Mouse (Mus musculus): ENCODE measurements at regions not wholly inside any gene's neighbourhood (a gene's known extent, or its start where the extent isn't known, plus 50 kb on each side); places are given as distances from the start of the nearest gene placed in this dataset.

GRCm38 (mm10) chr9:92045472-92045905, 147.2 kb upstream of the Plscr5 start:
- DNase-seq (ENCODE audit: low read depth, low spot score) = no peak

GRCm38 (mm10) chr9:92044161-92044560, 148.6 kb upstream of the Plscr5 start:
- no peak for DNase-seq (ENCODE audit: low read depth, low spot score)

- no peak for DNase-seq (ENCODE audit: low read depth, low spot score)
Measured at GRCm38 (mm10) chr9:92016521-92016920, 176.2 kb upstream of the Plscr5 start.

- DNase-seq (ENCODE audit: low read depth, low spot score) = no peak
Measured at GRCm38 (mm10) chr9:92015923-92016322, 176.8 kb upstream of the Plscr5 start.

- peak; percentile 47 for DNase-seq (ENCODE audit: low read depth, low spot score)
Measured at GRCm38 (mm10) chr9:91988240-91988639, 204.5 kb upstream of the Plscr5 start.

GRCm38 (mm10) chr9:91981955-91982621, 210.6 kb upstream of the Plscr5 start:
- peak; percentile 2 for DNase-seq (ENCODE audit: low read depth, low spot score)

- DNase-seq (ENCODE audit: low read depth, low spot score) = no peak
Measured at GRCm38 (mm10) chr9:91981499-91981898, 211.2 kb upstream of the Plscr5 start.

- no peak for DNase-seq (ENCODE audit: low read depth, low spot score)
Measured at GRCm38 (mm10) chr9:91964051-91964450, 228.7 kb upstream of the Plscr5 start.

GRCm38 (mm10) chr9:91962726-91963125, 230.0 kb upstream of the Plscr5 start:
- no peak for DNase-seq (ENCODE audit: low read depth, low spot score)

- DNase-seq (ENCODE audit: low read depth, low spot score) = no peak
Measured at GRCm38 (mm10) chr9:91961666-91962065, 231.1 kb upstream of the Plscr5 start.

- no peak for DNase-seq (ENCODE audit: low read depth, low spot score)
Measured at GRCm38 (mm10) chr9:91960556-91961325, 232.0 kb upstream of the Plscr5 start.

GRCm38 (mm10) chr9:91959592-91959991, 233.1 kb upstream of the Plscr5 start:
- no peak for DNase-seq (ENCODE audit: low read depth, low spot score)

- DNase-seq (ENCODE audit: low read depth, low spot score) = no peak
Measured at GRCm38 (mm10) chr9:91959076-91959475, 233.7 kb upstream of the Plscr5 start.

- DNase-seq (ENCODE audit: low read depth, low spot score) = no peak
Measured at GRCm38 (mm10) chr9:91958421-91958820, 234.3 kb upstream of the Plscr5 start.

- no peak for DNase-seq (ENCODE audit: low read depth, low spot score)
Measured at GRCm38 (mm10) chr9:91957061-91957460, 235.7 kb upstream of the Plscr5 start.

GRCm38 (mm10) chr9:91948746-91949145, 244.0 kb upstream of the Plscr5 start:
- no peak for DNase-seq (ENCODE audit: low read depth, low spot score)

GRCm38 (mm10) chr9:91942001-91942400, 250.7 kb upstream of the Plscr5 start:
- DNase-seq (ENCODE audit: low read depth, low spot score) = no peak

GRCm38 (mm10) chr9:91938729-91939128, 254.0 kb upstream of the Plscr5 start:
- DNase-seq (ENCODE audit: low read depth, low spot score) = peak; percentile 35

GRCm38 (mm10) chr9:91904066-91904465, 288.7 kb upstream of the Plscr5 start:
- DNase-seq (ENCODE audit: low read depth, low spot score) = no peak

GRCm38 (mm10) chr9:91900956-91901355, 291.8 kb upstream of the Plscr5 start:
- DNase-seq (ENCODE audit: low read depth, low spot score) = no peak

GRCm38 (mm10) chr9:91876823-91877222, 315.9 kb upstream of the Plscr5 start:
- no peak for DNase-seq (ENCODE audit: low read depth, low spot score)

- no peak for DNase-seq (ENCODE audit: low read depth, low spot score)
Measured at GRCm38 (mm10) chr9:91831556-91831955, 361.2 kb upstream of the Plscr5 start.

Measured in forelimb bud, embryonic 11.5 days (tissue).